Mouse (Mus musculus) neutrophil, adult 5-6 weeks (primary cell): ENCODE measurements around the gene Gmds. TPM values are rescaled to one million over a fixed set of nuclear protein-coding genes. Genes with fewer than 3 reads are reported as not detected.

ENCODE experiments used
- ATAC-seq: fragments of 151-379, 151-347 bp; 2 replicates; pipeline ENCODE4 v1.8.0; 2017; ENCODE audit warnings: mild to moderate bottlenecking, moderate TSS enrichment; ENCODE audit not compliant: insufficient number of reproducible peaks, poor library complexity, low FRiP score, severe bottlenecking; ENCODE audit errors: extremely low read depth
- total RNA-seq: library from RNA; stranded (forward); fragments of 200-1000 nt; gene quantifications from 2 replicates; pipeline ENCODE4 v1.2.3, GENCODE M21; 2017

Gmds gene
- total RNA-seq, 1 experiment from 2014 or later = 7.9 TPM

GRCm38 (mm10) chr13:31914901-31915587 lies 423.5 kb downstream of the Gmds start:
- no peak for ATAC-seq

GRCm38 (mm10) chr13:31911956-31912355 lies 426.6 kb downstream of the Gmds start:
- ATAC-seq = no peak

GRCm38 (mm10) chr13:31911362-31911761 lies 427.2 kb downstream of the Gmds start:
- ATAC-seq = no peak

- ATAC-seq = no peak
These were observed 429.5 kb downstream of the Gmds start for GRCm38 (mm10) chr13:31909031-31909430.

GRCm38 (mm10) chr13:31906514-31906913 lies 432.0 kb downstream of the Gmds start:
- ATAC-seq = no peak

- ATAC-seq = no peak
These were observed 438.3 kb downstream of the Gmds start for GRCm38 (mm10) chr13:31900191-31900590.

- ATAC-seq = no peak
These were observed 439.1 kb downstream of the Gmds start for GRCm38 (mm10) chr13:31899392-31899791.

- ATAC-seq = no peak
These were observed 441.0 kb downstream of the Gmds start for GRCm38 (mm10) chr13:31897493-31897892.

- ATAC-seq = no peak
These were observed 444.0 kb downstream of the Gmds start for GRCm38 (mm10) chr13:31894511-31894910.

GRCm38 (mm10) chr13:31892913-31893514 lies 445.5 kb downstream of the Gmds start:
- no peak for ATAC-seq

- no peak for ATAC-seq
These were observed 450.0 kb downstream of the Gmds start for GRCm38 (mm10) chr13:31888500-31888899.

GRCm38 (mm10) chr13:31885769-31886168 lies 452.8 kb downstream of the Gmds start:
- no peak for ATAC-seq

- ATAC-seq = no peak
These were observed 459.6 kb downstream of the Gmds start for GRCm38 (mm10) chr13:31878805-31879477.

GRCm38 (mm10) chr13:31877061-31877460 lies 461.5 kb downstream of the Gmds start:
- ATAC-seq = no peak

GRCm38 (mm10) chr13:31874427-31874826 lies 464.1 kb downstream of the Gmds start:
- no peak for ATAC-seq

- no peak for ATAC-seq
These were observed 465.3 kb downstream of the Gmds start for GRCm38 (mm10) chr13:31873269-31873668.

GRCm38 (mm10) chr13:31864786-31865185 lies 473.8 kb downstream of the Gmds start:
- no peak for ATAC-seq

GRCm38 (mm10) chr13:31863461-31863860 lies 475.1 kb downstream of the Gmds start:
- no peak for ATAC-seq

GRCm38 (mm10) chr13:31860200-31860599 lies 478.3 kb downstream of the Gmds start:
- ATAC-seq = no peak

- ATAC-seq = no peak
These were observed 484.5 kb downstream of the Gmds start for GRCm38 (mm10) chr13:31854000-31854399.
